In the genomic region with DNA sequence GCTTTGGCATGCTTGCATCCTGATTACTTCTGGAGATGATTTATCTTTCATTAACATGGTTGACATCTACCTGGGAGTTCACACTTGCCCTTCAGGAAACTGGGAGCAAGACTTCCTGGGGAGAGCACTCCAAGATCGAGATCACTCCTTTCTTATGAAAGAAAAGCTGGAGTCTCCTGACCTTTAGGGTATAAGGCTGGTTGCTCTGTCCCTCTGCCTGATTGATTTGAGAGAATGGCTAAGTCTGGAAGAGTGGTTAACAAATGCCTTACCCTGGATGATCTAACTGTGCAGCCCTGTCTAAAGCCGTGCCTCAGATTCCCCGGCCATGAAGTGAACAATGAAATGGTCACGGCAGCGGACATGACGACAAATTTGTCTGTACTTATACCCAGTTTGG, we compare ENCODE assay signal across 16 mouse cellular contexts.
"Had no signal": no experiment of that assay in that cellular context is flagged by ENCODE, and none has a peak within 500 bp of the region (broad histone marks: within the 10 kb centered on the region; RNA-seq: fewer than 3 reads in every experiment).

No protein-coding gene starts in this region.

- DNase-seq: retina, postnatal 1 day; right cerebral cortex, postnatal 14 days; right cerebral cortex, postnatal 25 days; right cerebral cortex, postnatal 4 days; spleen, adult 18-20 months; thymus, adult 18-20 months; thymus, adult 2 months; thymus, postnatal 14 days; thymus, postnatal 25 days; thymus, postnatal 36 days; thymus, postnatal 4 days had no signal

- H3K27me3 ChIP-seq: neural tube, embryonic 12.5 days; neural tube, embryonic 13.5 days; neural tube, embryonic 15.5 days; stomach, embryonic 15.5 days had no signal

- H3K4me1 ChIP-seq: neural tube, embryonic 12.5 days; neural tube, embryonic 13.5 days; neural tube, embryonic 15.5 days; stomach, embryonic 15.5 days had no signal

- H3K9ac ChIP-seq: neural tube, embryonic 12.5 days; neural tube, embryonic 13.5 days; neural tube, embryonic 15.5 days; stomach, embryonic 15.5 days had no signal

- H3K27ac ChIP-seq: neural tube, embryonic 12.5 days; neural tube, embryonic 13.5 days; neural tube, embryonic 15.5 days; stomach, embryonic 15.5 days; stomach, postnatal 0 days had no signal

- H3K9me3 ChIP-seq: neural tube, embryonic 12.5 days; neural tube, embryonic 13.5 days; neural tube, embryonic 15.5 days; stomach, embryonic 15.5 days had no signal

- H3K4me2 ChIP-seq: neural tube, embryonic 12.5 days; neural tube, embryonic 13.5 days; neural tube, embryonic 15.5 days; stomach, embryonic 15.5 days had no signal

- H3K36me3 ChIP-seq: neural tube, embryonic 12.5 days; neural tube, embryonic 13.5 days; neural tube, embryonic 15.5 days; stomach, embryonic 15.5 days had no signal

- H3K4me3 ChIP-seq: neural tube, embryonic 12.5 days; neural tube, embryonic 13.5 days; neural tube, embryonic 15.5 days; stomach, embryonic 15.5 days had no signal
